ENCODE assay signal across 22 mouse cellular contexts in the genomic region with DNA sequence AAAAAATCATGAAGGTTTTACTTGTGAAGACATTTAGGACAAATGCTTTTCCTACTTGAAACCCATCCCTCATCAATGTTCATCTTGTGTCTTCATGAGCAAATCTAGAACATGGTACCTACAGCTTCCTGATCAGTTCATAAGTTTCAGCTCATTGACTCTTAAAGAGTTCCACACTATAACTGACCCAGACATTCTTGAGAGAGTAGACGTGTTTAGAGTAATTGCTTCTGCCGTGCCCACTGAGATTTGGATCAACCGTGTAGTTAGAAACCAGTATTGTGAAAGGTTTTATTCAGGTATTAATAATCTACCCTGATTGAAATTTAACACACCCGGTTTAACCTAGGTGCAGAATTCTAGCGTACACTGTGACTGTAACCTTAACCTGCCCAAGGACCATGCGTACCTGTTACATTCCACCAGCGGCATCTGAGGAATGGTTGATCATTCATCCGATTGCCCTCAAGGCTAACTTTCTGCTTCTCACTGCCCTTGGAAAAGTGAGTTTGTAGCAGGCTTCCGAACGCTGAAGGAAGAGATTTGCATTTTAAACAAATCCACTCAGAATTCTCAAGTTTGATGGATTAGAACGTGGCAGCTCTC. TPM values are rescaled to one million over a fixed set of nuclear protein-coding genes. Genes with fewer than 3 reads are reported as not detected.
DNase-seq lines count a peak whose midpoint lies in the region; ATAC-seq and TF ChIP-seq lines count a peak whose summit lies in the region.
"Had no signal": no experiment of that assay in that cellular context is flagged by ENCODE, and none has a peak within 500 bp of the region (broad histone marks: within the 10 kb centered on the region; RNA-seq: fewer than 3 reads in every experiment).

No protein-coding gene starts in this region.

- no peaks in the 10 kb centered on the region; the same call in 1 of the 2 replicates for H3K36me3 ChIP-seq in kidney, embryonic 14.5 days (ENCODE audit: control insufficient read depth, insufficient read depth, low read length)
- H3K36me3 ChIP-seq in hindbrain, embryonic 12.5 days: peaks cover 23% of the 10 kb centered on the region; the same call in 1 of the 2 replicates
- no peaks in the 10 kb centered on the region for H3K36me3 ChIP-seq in intestine, embryonic 15.5 days
- H3K36me3 ChIP-seq: lung, embryonic 15.5 days had no signal

- no peaks in the 10 kb centered on the region; the same call in 1 of the 2 replicates for H3K4me1 ChIP-seq in kidney, embryonic 14.5 days (ENCODE audit: control insufficient read depth, insufficient read depth, low read length)
- H3K4me1 ChIP-seq in hindbrain, embryonic 12.5 days: no peaks in the 10 kb centered on the region
- H3K4me1 ChIP-seq in intestine, embryonic 15.5 days (replicated peaks): no peaks in the 10 kb centered on the region
- H3K4me1 ChIP-seq: lung, embryonic 15.5 days had no signal

- H3K27me3 ChIP-seq in kidney, embryonic 14.5 days (ENCODE audit: control insufficient read depth, insufficient read depth, low read length): no peaks in the 10 kb centered on the region
- H3K27me3 ChIP-seq in hindbrain, embryonic 12.5 days: no peaks in the 10 kb centered on the region
- no peaks in the 10 kb centered on the region for H3K27me3 ChIP-seq in intestine, embryonic 15.5 days (replicated peaks)
- H3K27me3 ChIP-seq: forebrain, embryonic 12.5 days; limb, embryonic 12.5 days; lung, embryonic 15.5 days; megakaryocyte, embryonic 14.5 days; Patski had no signal

- WGBS in kidney, embryonic 14.5 days: 70% methylated on average over 11 of the region's 11 CpGs
- WGBS in hindbrain, embryonic 12.5 days: 86% methylated on average over 11 of the region's 11 CpGs
- 86% methylated on average over 11 of the region's 11 CpGs for WGBS in intestine, embryonic 15.5 days

- peak; percentile 71; the same call in 1 of the 2 replicates for ATAC-seq in kidney, embryonic 14.5 days (ENCODE audit: low FRiP score, low TSS enrichment)
- ATAC-seq in hindbrain, embryonic 12.5 days (ENCODE audit: low FRiP score): no peak
- ATAC-seq in intestine, embryonic 15.5 days: no peak
- ATAC-seq: Patski had no signal

- H3K4me3 ChIP-seq in layer of hippocampus, adult 2 months: no peak overlapping the region
- no peak overlapping the region for H3K4me3 ChIP-seq in kidney, embryonic 14.5 days (ENCODE audit: low read length)
- no peak overlapping the region for H3K4me3 ChIP-seq in hindbrain, embryonic 12.5 days
- H3K4me3 ChIP-seq in intestine, embryonic 15.5 days (replicated peaks): no peak overlapping the region
- H3K4me3 ChIP-seq: erythroblast, embryonic 14.5 days; forebrain, embryonic 12.5 days; limb, embryonic 12.5 days; lung, embryonic 15.5 days had no signal

- H3K9ac ChIP-seq in kidney, embryonic 14.5 days (ENCODE audit: low read depth, low read length): no peak overlapping the region
- no peak overlapping the region for H3K9ac ChIP-seq in hindbrain, embryonic 12.5 days
- no peak overlapping the region for H3K9ac ChIP-seq in intestine, embryonic 15.5 days
- H3K9ac ChIP-seq: forebrain, embryonic 12.5 days; forebrain, postnatal 0 days; hindbrain, embryonic 14.5 days; limb, embryonic 12.5 days; lung, embryonic 15.5 days had no signal

- H3K9me3 ChIP-seq in kidney, embryonic 14.5 days (ENCODE audit: control insufficient read depth, low read length): no peaks in the 10 kb centered on the region
- no peaks in the 10 kb centered on the region for H3K9me3 ChIP-seq in hindbrain, embryonic 12.5 days (replicated peaks)
- no peaks in the 10 kb centered on the region; the same call in 1 of the 2 replicates for H3K9me3 ChIP-seq in intestine, embryonic 15.5 days
- H3K9me3 ChIP-seq: forebrain, embryonic 12.5 days; limb, embryonic 12.5 days; lung, embryonic 15.5 days had no signal

- TF ChIP-seq CTCF in layer of hippocampus, adult 2 months (conservative IDR thresholded peaks at IDR 0.05): no peak

- H3K27ac ChIP-seq in layer of hippocampus, adult 2 months: peak overlapping the region; percentile 89; the same call in 1 of the 2 replicates
- H3K27ac ChIP-seq in kidney, embryonic 14.5 days (ENCODE audit: low read depth, low read length): no peak overlapping the region
- H3K27ac ChIP-seq in hindbrain, embryonic 12.5 days: no peak overlapping the region
- no peak overlapping the region for H3K27ac ChIP-seq in intestine, embryonic 15.5 days
- H3K27ac ChIP-seq: forebrain, embryonic 12.5 days; hindbrain, embryonic 14.5 days; limb, embryonic 12.5 days; lung, embryonic 15.5 days had no signal

- no peak for DNase-seq in layer of hippocampus, adult 2 months (ENCODE audit: low spot score in 2 of 2)
- DNase-seq in layer of hippocampus, adult 18-20 months (ENCODE audit: low spot score in 2 of 2): no peak
- DNase-seq in kidney, postnatal 14 days: peak; percentile 84
- DNase-seq in yolk sac, embryonic 10.5 days (ENCODE audit: low spot score): no peak
- DNase-seq: adrenal gland, postnatal 25 days; cerebellum, adult 11-12 months; cerebellum, postnatal 10 days; forebrain, postnatal 0 days; heart, postnatal 4 days; retina, postnatal 1 day; right cerebral cortex, postnatal 14 days; thymus, postnatal 4 days had no signal

- no peak overlapping the region; the same call in 1 of the 2 replicates for H3K4me2 ChIP-seq in kidney, embryonic 14.5 days (replicated peaks; ENCODE audit: low read depth, low read length)
- H3K4me2 ChIP-seq in hindbrain, embryonic 12.5 days (replicated peaks): no peak overlapping the region
- no peak overlapping the region for H3K4me2 ChIP-seq in intestine, embryonic 15.5 days (replicated peaks)
- H3K4me2 ChIP-seq: forebrain, embryonic 12.5 days; hindbrain, embryonic 14.5 days; limb, embryonic 12.5 days; lung, embryonic 15.5 days had no signal

RNA-seq across cellular contexts. Expression of a gene that starts 12.3 kb away (rescaled TPM):
- 100 to 1,000 TPM; 353 to 363 TPM for total RNA-seq in layer of hippocampus, adult 2 months (2021)
- total RNA-seq in layer of hippocampus, adult 18-20 months (2021): 100 to 1,000 TPM; 347 to 351 TPM
- 16.2 and 38.2 TPM in 2 replicates for polyA plus RNA-seq in kidney, embryonic 14.5 days (2014; fragmentation: Nextera tagmentation; extraction: Ambion mirVana)
- 103 and 106 TPM in 2 replicates for polyA plus RNA-seq in hindbrain, embryonic 12.5 days (2016; fragmentation: Nextera tagmentation; extraction: Ambion mirVana)
- polyA plus RNA-seq in intestine, embryonic 15.5 days (2015; fragmentation: Nextera tagmentation; extraction: Ambion mirVana): 20.1 and 21.8 TPM in 2 replicates
